Mouse (Mus musculus): ENCODE measurements at regions not wholly inside any gene's neighbourhood (a gene's known extent, or its start where the extent isn't known, plus 50 kb on each side); places are given as distances from the start of the nearest gene placed in this dataset.

- Histone ChIP-seq H3K27ac (ENCODE audit: low read depth) (no peak overlapping the region), H3K36me3 (ENCODE audit: insufficient read depth) (no peaks in the 10 kb centered on the region), H3K9ac (no peak overlapping the region), H3K4me3 (ENCODE audit: low read depth, low read length) (no peak overlapping the region), H3K4me2 (no peak overlapping the region), H3K9me3 (ENCODE audit: low read depth, low read length) (no peaks in the 10 kb centered on the region), H3K27me3 (ENCODE audit: insufficient read depth, low read length) (no peaks in the 10 kb centered on the region), H3K4me1 (ENCODE audit: insufficient read depth) (no peaks in the 10 kb centered on the region)
- ATAC-seq (ENCODE audit: insufficient read depth) (no peak), DNase-seq (no peak)
- 65% methylated on average over 4 of the region's 4 CpGs for WGBS
- no peak for TF ChIP-seq CTCF (IDR thresholded peaks at IDR 0.05; ENCODE audit: low read depth)
Measured at GRCm38 (mm10) chr1:189076276-189076675, 68.6 kb upstream of the Kctd3 start.

- 51% methylated on average over 13 of the region's 13 CpGs for WGBS
- H3K4me3 ChIP-seq (ENCODE audit: low read depth, low read length), result no peak overlapping the region
- no peaks in the 10 kb centered on the region for H3K4me1 ChIP-seq (ENCODE audit: insufficient read depth)
- ATAC-seq (ENCODE audit: insufficient read depth) (no peak), DNase-seq (peak; percentile 8)
- TF ChIP-seq CTCF (IDR thresholded peaks at IDR 0.05; ENCODE audit: low read depth), result no peak
- no peaks in the 10 kb centered on the region for H3K36me3 ChIP-seq (ENCODE audit: insufficient read depth)
- H3K9ac ChIP-seq, result no peak overlapping the region
- no peak overlapping the region for H3K4me2 ChIP-seq
- no peaks in the 10 kb centered on the region for H3K9me3 ChIP-seq (ENCODE audit: low read depth, low read length)
- H3K27me3 ChIP-seq (ENCODE audit: insufficient read depth, low read length), result no peaks in the 10 kb centered on the region
- no peak overlapping the region for H3K27ac ChIP-seq (ENCODE audit: low read depth)
Measured at GRCm38 (mm10) chr1:189075671-189076070, 68.0 kb upstream of the Kctd3 start.

GRCm38 (mm10) chr1:189072516-189072915 is 64.9 kb upstream of the Kctd3 start:
- no peak for TF ChIP-seq CTCF (IDR thresholded peaks at IDR 0.05; ENCODE audit: low read depth)
- no peak for ATAC-seq (ENCODE audit: insufficient read depth)
- 85% methylated on average over 2 of the region's 2 CpGs for WGBS
- no peaks in the 10 kb centered on the region for H3K9me3 ChIP-seq (ENCODE audit: low read depth, low read length)
- no peaks in the 10 kb centered on the region for H3K4me1 ChIP-seq (ENCODE audit: insufficient read depth)
- H3K27me3 ChIP-seq (ENCODE audit: insufficient read depth, low read length), result no peaks in the 10 kb centered on the region
- H3K36me3 ChIP-seq (ENCODE audit: insufficient read depth), result no peaks in the 10 kb centered on the region
- DNase-seq, result no peak
- no peak overlapping the region for H3K27ac ChIP-seq (ENCODE audit: low read depth)
- no peak overlapping the region for H3K4me2 ChIP-seq
- no peak overlapping the region for H3K9ac ChIP-seq
- H3K4me3 ChIP-seq (ENCODE audit: low read depth, low read length), result no peak overlapping the region

GRCm38 (mm10) chr1:189068204-189068603 is 60.6 kb upstream of the Kctd3 start:
- no peak for DNase-seq
- Histone ChIP-seq H3K36me3 (ENCODE audit: insufficient read depth) (no peaks in the 10 kb centered on the region), H3K9me3 (ENCODE audit: low read depth, low read length) (no peaks in the 10 kb centered on the region), H3K27ac (ENCODE audit: low read depth) (no peak overlapping the region), H3K9ac (no peak overlapping the region), H3K4me1 (ENCODE audit: insufficient read depth) (no peaks in the 10 kb centered on the region), H3K4me3 (ENCODE audit: low read depth, low read length) (no peak overlapping the region), H3K27me3 (ENCODE audit: insufficient read depth, low read length) (no peaks in the 10 kb centered on the region), H3K4me2 (no peak overlapping the region)
- TF ChIP-seq CTCF (IDR thresholded peaks at IDR 0.05; ENCODE audit: low read depth), result no peak
- no peak for ATAC-seq (ENCODE audit: insufficient read depth)
- 45% methylated on average over 3 of the region's 3 CpGs for WGBS

DNA sequence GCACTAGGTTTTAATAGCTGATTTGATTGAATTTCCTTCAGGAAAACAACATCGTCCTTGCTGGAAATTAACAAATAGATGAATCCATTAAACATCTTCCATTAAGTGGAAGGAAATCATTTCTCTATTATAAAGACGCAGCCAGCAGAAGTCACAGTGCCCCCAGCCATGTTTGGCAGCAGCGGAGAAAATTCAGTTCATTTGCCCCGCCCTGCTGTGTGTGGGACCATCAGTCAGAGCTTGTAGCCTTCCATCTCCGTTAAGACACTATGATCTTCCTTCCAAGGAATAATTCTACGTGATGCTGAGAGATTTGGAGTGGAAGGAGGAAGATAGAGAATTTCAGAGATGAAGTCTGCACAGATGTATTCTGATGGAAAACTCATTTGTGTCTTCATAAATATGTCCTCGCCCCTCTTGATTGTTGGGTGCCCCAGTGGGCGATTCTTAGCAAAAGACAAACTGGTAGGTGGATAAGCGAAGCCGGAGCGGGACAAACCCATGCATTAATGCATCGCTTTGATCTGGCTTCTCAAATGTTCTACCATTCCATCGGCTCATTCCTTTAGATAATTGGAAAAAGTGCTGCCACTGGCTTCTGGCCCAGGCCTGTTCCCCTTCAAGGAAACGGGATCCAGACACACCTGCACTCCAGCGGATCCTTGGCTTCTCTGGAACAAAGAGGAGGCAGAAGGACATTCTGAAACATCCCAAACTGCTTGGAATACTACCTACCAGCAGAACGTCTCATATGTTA is 59.7 kb upstream of the Kctd3 start:
- Histone ChIP-seq H3K4me3 (ENCODE audit: low read depth, low read length) (no peak overlapping the region), H3K36me3 (ENCODE audit: insufficient read depth) (no peaks in the 10 kb centered on the region), H3K9me3 (ENCODE audit: low read depth, low read length) (no peaks in the 10 kb centered on the region), H3K9ac (no peak overlapping the region), H3K4me2 (no peak overlapping the region), H3K27ac (ENCODE audit: low read depth) (no peak overlapping the region), H3K27me3 (ENCODE audit: insufficient read depth, low read length) (no peaks in the 10 kb centered on the region), H3K4me1 (ENCODE audit: insufficient read depth) (no peaks in the 10 kb centered on the region)
- WGBS, result 76% methylated on average over 16 of the region's 16 CpGs
- ATAC-seq (ENCODE audit: insufficient read depth), result no peak
- no peak for TF ChIP-seq CTCF (IDR thresholded peaks at IDR 0.05; ENCODE audit: low read depth)
- no peak for DNase-seq

DNA sequence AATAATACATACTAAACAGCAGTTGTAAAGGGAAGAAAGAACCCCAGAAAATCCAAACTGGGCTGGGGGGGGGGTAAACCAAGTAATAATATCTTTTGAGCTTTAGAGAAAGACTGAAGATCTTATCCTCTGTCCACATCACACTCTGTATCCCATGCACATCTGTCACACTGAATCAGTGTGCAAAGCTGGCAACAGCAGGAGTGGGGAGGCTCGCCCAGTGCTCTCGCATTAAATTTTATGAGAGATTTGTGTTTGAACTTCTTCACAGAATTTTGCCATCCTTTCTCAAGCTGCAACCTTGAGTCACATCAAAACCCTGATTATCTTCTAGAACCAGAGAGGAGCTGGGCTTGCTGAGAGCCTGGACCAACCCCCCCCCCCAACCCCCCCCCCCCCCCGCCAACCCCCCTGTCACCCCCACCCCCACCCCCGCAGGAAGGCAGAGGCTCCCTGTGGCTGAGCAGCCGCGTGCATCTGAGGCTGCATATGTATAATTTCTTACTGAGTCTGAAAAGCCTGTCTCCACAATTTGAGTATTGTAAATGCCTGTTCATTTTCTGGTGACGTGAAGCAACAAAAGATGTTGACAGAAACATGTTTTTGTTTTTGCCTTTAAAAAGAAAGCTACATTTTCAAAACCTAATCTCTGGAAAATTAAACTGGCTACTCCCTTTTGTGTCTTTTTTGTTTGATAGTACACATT is 59.0 kb upstream of the Kctd3 start:
- Histone ChIP-seq H3K4me2 (no peak overlapping the region), H3K27me3 (ENCODE audit: insufficient read depth, low read length) (no peaks in the 10 kb centered on the region), H3K4me1 (ENCODE audit: insufficient read depth) (no peaks in the 10 kb centered on the region), H3K9ac (no peak overlapping the region), H3K9me3 (ENCODE audit: low read depth, low read length) (no peaks in the 10 kb centered on the region), H3K4me3 (ENCODE audit: low read depth, low read length) (no peak overlapping the region), H3K27ac (ENCODE audit: low read depth) (no peak overlapping the region), H3K36me3 (ENCODE audit: insufficient read depth) (no peaks in the 10 kb centered on the region)
- DNase-seq (no peak), ATAC-seq (ENCODE audit: insufficient read depth) (no peak)
- no peak for TF ChIP-seq CTCF (IDR thresholded peaks at IDR 0.05; ENCODE audit: low read depth)
- 49% methylated on average over 7 of the region's 7 CpGs for WGBS

DNA sequence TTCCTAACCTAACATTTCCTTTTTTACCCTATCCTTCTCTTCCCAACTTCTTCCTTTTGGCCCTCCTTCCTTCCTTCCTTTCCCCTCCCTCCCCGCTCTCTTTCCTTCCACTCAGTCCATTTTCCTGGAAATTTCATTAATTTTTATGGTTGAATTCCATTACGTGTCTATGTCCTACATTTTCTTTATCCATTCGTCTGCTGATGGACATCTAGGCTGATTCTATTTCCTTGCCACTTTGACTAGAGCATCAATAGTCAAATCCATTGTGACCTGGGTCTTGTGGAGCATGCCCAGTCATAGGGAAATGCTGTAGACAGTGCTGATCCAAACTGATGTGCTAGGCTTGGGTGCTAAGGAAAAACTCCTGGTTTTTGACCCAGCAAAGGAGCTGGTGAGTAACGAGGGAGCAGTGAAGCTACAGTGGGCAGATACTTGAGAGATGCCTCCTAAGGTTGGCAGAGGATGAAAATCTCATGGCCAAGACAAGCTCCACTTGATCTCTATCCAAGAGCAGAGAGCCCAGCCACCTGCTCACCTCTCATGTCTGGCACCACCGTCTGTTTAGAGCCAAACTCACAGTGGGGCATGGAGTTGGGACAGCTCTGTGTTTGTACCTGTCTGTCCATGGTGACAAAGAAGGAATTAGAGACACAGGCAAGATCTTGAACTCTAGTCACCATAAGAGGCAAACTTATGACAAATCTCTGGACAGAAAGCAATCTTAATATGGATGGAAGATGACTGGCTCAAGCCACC is 57.7 kb upstream of the Kctd3 start:
- Histone ChIP-seq H3K36me3 (ENCODE audit: insufficient read depth) (no peaks in the 10 kb centered on the region), H3K4me3 (ENCODE audit: low read depth, low read length) (no peak overlapping the region), H3K9ac (no peak overlapping the region), H3K27ac (ENCODE audit: low read depth) (no peak overlapping the region), H3K27me3 (ENCODE audit: insufficient read depth, low read length) (no peaks in the 10 kb centered on the region), H3K4me2 (no peak overlapping the region), H3K9me3 (ENCODE audit: low read depth, low read length) (no peaks in the 10 kb centered on the region), H3K4me1 (ENCODE audit: insufficient read depth) (no peaks in the 10 kb centered on the region)
- no peak for TF ChIP-seq CTCF (IDR thresholded peaks at IDR 0.05; ENCODE audit: low read depth)
- ATAC-seq (ENCODE audit: insufficient read depth), result no peak
- no peak for DNase-seq
- WGBS, result 77% methylated on average over 5 of the region's 5 CpGs

Data from lung, embryonic 14.5 days (tissue).